Mouse (Mus musculus) CH12.LX (cell line): ENCODE measurements around the gene 4930590J08Rik. TPM values are rescaled to one million over a fixed set of nuclear protein-coding genes. Genes with fewer than 3 reads are reported as not detected.

Experiments
- DNase-seq: peaks from one replicate; pipeline ENCODE4 v3.0.0-alpha.2; 2013; ENCODE audit errors: extremely low read depth
- H3K27ac ChIP-seq: 2 replicates; pipeline ENCODE4 v1.5.1; 2012; ENCODE audit warnings: low read depth, mild to moderate bottlenecking, control low read depth, moderate library complexity; ENCODE audit not compliant: insufficient read depth
- H3K27me3 ChIP-seq: replicated peaks from 2 replicates; pipeline ENCODE3; 2012; ENCODE audit warnings: inconsistent platforms
- H3K36me3 ChIP-seq, 2 experiments: replicated peaks in 1 of 2; 2 replicates each; pipeline versions ENCODE3 to v1.6.1; 2012; ENCODE audit warnings: inconsistent platforms in 1 of 2, low read length in 1 of 2, mild to moderate bottlenecking in 1 of 2, mixed read lengths in 1 of 2, moderate library complexity in 1 of 2; ENCODE audit not compliant: control insufficient read depth in 1 of 2, insufficient read depth in 1 of 2
- H3K4me1 ChIP-seq, 2 experiments: 2 replicates each; pipeline ENCODE4 v1.6.1; 2012; ENCODE audit warnings: inconsistent platforms in 1 of 2, moderate library complexity in 1 of 2; ENCODE audit not compliant: insufficient read depth in 2 of 2, control insufficient read depth in 1 of 2
- H3K4me2 ChIP-seq: 2 replicates; pipeline ENCODE4 v1.6.1; 2012; ENCODE audit warnings: low read depth, mild to moderate bottlenecking, control low read depth; ENCODE audit not compliant: poor library complexity, insufficient read depth, severe bottlenecking
- H3K4me3 ChIP-seq, 3 experiments: fragments of 150-350 bp in 1 of 3; sonication (generic) in 1 of 3; replicated peaks in 1 of 3; 2 replicates each; pipeline versions ENCODE3 to v1.5.1; 2011 to 2012; ENCODE audit warnings: low read depth in 2 of 3, low read length in 2 of 3, mild to moderate bottlenecking in 2 of 3, moderate library complexity in 2 of 3, control low read depth in 1 of 3, improper control_type of control experiment in 1 of 3, inconsistent platforms in 1 of 3, mixed read lengths in 1 of 3; ENCODE audit not compliant: poor library complexity in 1 of 3
- H3K79me2 ChIP-seq: replicated peaks from 2 replicates; pipeline ENCODE4 v1.6.1; 2012; ENCODE audit warnings: mild to moderate bottlenecking, moderate library complexity; ENCODE audit not compliant: control insufficient read depth, poor library complexity, insufficient read depth, severe bottlenecking; ENCODE audit errors: extremely low read depth
- H3K9ac ChIP-seq: 2 replicates; pipeline ENCODE4 v1.6.1; 2012; ENCODE audit warnings: low read depth, mild to moderate bottlenecking, control low read depth, moderate library complexity; ENCODE audit not compliant: insufficient read depth
- H3K9me3 ChIP-seq: replicated peaks from 2 replicates; pipeline ENCODE3; 2012; ENCODE audit warnings: low read length, inconsistent platforms, mixed read lengths
- CHD1 ChIP-seq: IDR thresholded peaks from 2 replicates; pipeline ENCODE4 v1.6.1; 2012; ENCODE audit warnings: low read depth, low read length, improper control_type of control experiment, inconsistent platforms
- CHD2 ChIP-seq: IDR thresholded peaks from 2 replicates; pipeline ENCODE4 v1.6.1; 2011; ENCODE audit warnings: low read length, improper control_type of control experiment
- ELF1 ChIP-seq: IDR thresholded peaks from 2 replicates; pipeline ENCODE4 v1.6.1; 2014; ENCODE audit warnings: low read depth, mild to moderate bottlenecking, inconsistent platforms, low read length, improper control_type of control experiment
- ETS1 ChIP-seq: conservative IDR thresholded peaks from 2 replicates; pipeline ENCODE4 v1.6.1; 2012; ENCODE audit warnings: low read depth, mild to moderate bottlenecking, inconsistent platforms, low read length, improper control_type of control experiment, moderate library complexity
- GABPA ChIP-seq: IDR thresholded peaks from 2 replicates; pipeline ENCODE4 v1.6.1; 2012; ENCODE audit warnings: low read depth, low read length, improper control_type of control experiment, inconsistent platforms; ENCODE audit not compliant: insufficient replicate concordance
- JUN ChIP-seq: IDR thresholded peaks from 2 replicates; pipeline ENCODE4 v1.6.1; 2011; ENCODE audit warnings: low read depth, mild to moderate bottlenecking, low read length, improper control_type of control experiment, moderate library complexity; ENCODE audit not compliant: insufficient read depth
- JUND ChIP-seq: conservative IDR thresholded peaks from 2 replicates; pipeline ENCODE4 v1.6.1; 2011; ENCODE audit warnings: low read depth, low read length, improper control_type of control experiment
- KAT2A ChIP-seq: IDR thresholded peaks from 2 replicates; pipeline ENCODE4 v1.6.1; 2012; ENCODE audit warnings: low read length, improper control_type of control experiment, inconsistent platforms; ENCODE audit not compliant: insufficient replicate concordance
- MAFK ChIP-seq: IDR thresholded peaks from 2 replicates; pipeline ENCODE4 v1.6.1; 2011; ENCODE audit warnings: low read length, improper control_type of control experiment; ENCODE audit not compliant: insufficient replicate concordance
- NELFE ChIP-seq: IDR thresholded peaks from 2 replicates; pipeline ENCODE4 v1.6.1; 2011; ENCODE audit warnings: low read depth, low read length, improper control_type of control experiment
- NRF1 ChIP-seq: IDR thresholded peaks from 2 replicates; pipeline ENCODE4 v1.6.1; 2014; ENCODE audit warnings: low read depth, mild to moderate bottlenecking, inconsistent platforms, low read length, improper control_type of control experiment, moderate library complexity
- PAX5 ChIP-seq: IDR thresholded peaks from 2 replicates; pipeline ENCODE4 v1.6.1; 2012; ENCODE audit warnings: low read length, inconsistent platforms, mixed read lengths
- POLR2A ChIP-seq: IDR thresholded peaks from 2 replicates; pipeline ENCODE4 v1.6.1; 2011; ENCODE audit warnings: low read depth, mild to moderate bottlenecking, improper control_type of control experiment, low read length
- POLR2AphosphoS2 ChIP-seq: IDR thresholded peaks from 2 replicates; pipeline ENCODE4 v1.6.1; 2011; ENCODE audit warnings: low read depth, low read length, improper control_type of control experiment
- RCOR1 ChIP-seq: conservative IDR thresholded peaks from 2 replicates; pipeline ENCODE4 v1.6.1; 2012; ENCODE audit warnings: low read depth, mild to moderate bottlenecking, inconsistent platforms, low read length, improper control_type of control experiment
- TBP ChIP-seq: conservative IDR thresholded peaks from 2 replicates; pipeline ENCODE4 v1.6.1; 2011; ENCODE audit warnings: low read depth, low read length, improper control_type of control experiment
- TCF12 ChIP-seq: IDR thresholded peaks from 2 replicates; pipeline ENCODE4 v1.6.1; 2014; ENCODE audit warnings: low read depth, mild to moderate bottlenecking, inconsistent platforms, low read length, improper control_type of control experiment
- UBTF ChIP-seq: IDR thresholded peaks from 2 replicates; pipeline ENCODE4 v1.6.1; 2012; ENCODE audit warnings: low read depth, mild to moderate bottlenecking, inconsistent platforms, low read length, improper control_type of control experiment, moderate library complexity
- USF1 ChIP-seq: IDR thresholded peaks from 2 replicates; pipeline ENCODE4 v1.6.1; 2014; ENCODE audit warnings: low read depth, mild to moderate bottlenecking, inconsistent platforms, low read length, improper control_type of control experiment
- USF2 ChIP-seq: conservative IDR thresholded peaks from 2 replicates; pipeline ENCODE4 v1.6.1; 2011; ENCODE audit warnings: low read depth, low read length, improper control_type of control experiment
- ZMIZ1 ChIP-seq: IDR thresholded peaks from 2 replicates; pipeline ENCODE4 v1.6.1; 2012; ENCODE audit warnings: low read depth, mild to moderate bottlenecking, inconsistent platforms, low read length, improper control_type of control experiment
- ZNF384 ChIP-seq: IDR thresholded peaks from 2 replicates; pipeline ENCODE4 v1.6.1; 2012; ENCODE audit warnings: low read depth, low read length, improper control_type of control experiment, inconsistent platforms
- dilution Hi-C: fragments of 300-500 bp; cut with MboI; formaldehyde crosslinking; loops from 2 replicates; pipeline ENCODE4 v1.14.3; 2020; ENCODE audit warnings: low sequenced_read_pairs; ENCODE audit not compliant: extremely low pct_unique_long_range_greater_than_20kb, extremely low pct_ligation_motif_present
- in situ Hi-C: fragments of 300-500 bp; cut with MboI; formaldehyde crosslinking; loops from 3 replicates; pipeline ENCODE4 v1.14.3; 2019; ENCODE audit warnings: low sequenced_read_pairs, low pct_ligation_motif_present, low pct_unique_long_range_greater_than_20kb, mixed read lengths
- polyA plus RNA-seq: library from polyadenylated mRNA; unstranded; fragments of >175 nt; gene quantifications from 2 replicates; pipeline ENCODE4 v1.2.1, GENCODE M21; 2012; ENCODE audit warnings: low read depth; ENCODE audit not compliant: insufficient read length
- total RNA-seq, 2 experiments: library from RNA; depleted of rRNA; stranded (reverse); fragments of 300-350 nt in 1 of 2; fragments of >200 nt in 1 of 2; gene quantifications; 2 replicates each; pipeline ENCODE4 v1.2.3; 2012 to 2014

The 4930590J08Rik gene
- total and polyA plus RNA-seq, 3 experiments: 0.30 to 0.69 (median 0.34) TPM

DNA sequence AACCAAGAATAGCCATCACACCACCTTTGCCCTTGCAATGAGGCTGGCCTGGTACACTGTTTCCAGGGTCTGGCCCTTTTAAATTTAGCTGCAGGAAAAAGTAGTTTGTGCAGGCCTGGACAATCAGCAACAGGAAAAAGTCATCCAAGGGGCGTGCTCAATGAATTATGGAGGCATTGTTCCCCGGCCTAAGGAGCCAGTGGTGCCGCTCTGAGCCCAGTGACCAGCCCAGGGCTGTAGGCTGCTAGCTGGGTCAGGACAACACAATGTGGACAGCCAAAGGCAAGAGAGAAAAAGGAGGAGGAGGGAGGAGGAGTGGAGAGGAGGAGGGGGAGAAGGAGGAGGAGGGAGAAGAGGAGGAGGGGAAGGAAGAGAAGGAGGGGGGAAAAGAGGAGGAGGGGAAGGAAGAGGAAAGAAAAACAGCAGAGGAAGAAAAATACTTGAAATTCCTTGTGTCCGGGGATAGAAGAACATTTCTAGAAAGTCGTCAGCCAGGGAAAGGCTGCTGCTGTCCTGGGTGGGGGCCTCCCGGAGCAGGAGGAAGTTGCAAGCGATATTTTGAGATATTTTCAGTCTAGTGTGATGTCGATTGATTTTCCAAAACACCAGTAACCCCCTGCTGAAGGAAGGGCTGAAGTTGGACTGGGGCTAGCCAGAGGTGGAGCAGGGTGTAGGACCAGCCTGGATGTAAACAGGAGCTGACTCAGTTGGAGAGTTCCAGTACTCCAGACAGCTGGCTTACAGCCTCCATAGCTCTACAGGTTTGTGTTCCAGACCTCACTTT, 57.6 kb downstream of the 4930590J08Rik start:
- H3K79me2 ChIP-seq: no peaks in the 10 kb centered on the region
- no peak overlapping the region for H3K4me3 ChIP-seq
- no peak for DNase-seq
- 0 out of 4 replicates have a peak, but pooled peaks cover 0 to 3% of the 10 kb centered on the region in 2 experiments for H3K4me1 ChIP-seq
- dilution Hi-C loops (no loop called here), in situ Hi-C loops (no loop called here)
- no peak overlapping the region for H3K27ac ChIP-seq
- H3K27me3 ChIP-seq: peaks cover 40% of the 10 kb centered on the region
- no peak overlapping the region for H3K9ac ChIP-seq
- H3K36me3 ChIP-seq: no peaks in the 10 kb centered on the region
- no peak overlapping the region for H3K4me2 ChIP-seq
- TF ChIP-seq PAX5: no peak
- TF ChIP-seq JUN: no peak
- no peak for TF ChIP-seq ELF1
- TF ChIP-seq USF1: no peak
- H3K9me3 ChIP-seq: no peaks in the 10 kb centered on the region

GRCm38 (mm10) chr6:91963429-91963828, 60.8 kb downstream of the 4930590J08Rik start:
- in situ Hi-C loops (no loop called here), dilution Hi-C loops (no loop called here)
- no peaks in the 10 kb centered on the region for H3K36me3 ChIP-seq
- H3K4me2 ChIP-seq: no peak overlapping the region
- H3K27me3 ChIP-seq: peaks cover 51% of the 10 kb centered on the region
- H3K79me2 ChIP-seq: no peaks in the 10 kb centered on the region
- TF ChIP-seq ZNF384 (no peak), ETS1 (no peak), USF2 (no peak), USF1 (no peak), CHD1 (no peak), ZMIZ1 (no peak), KAT2A (no peak), TCF12 (no peak), POLR2AphosphoS2 (no peak), TBP (no peak), CHD2 (no peak), NRF1 (no peak), NELFE (no peak), RCOR1 (no peak), GABPA (no peak), UBTF (no peak), JUND (no peak), POLR2A (no peak), JUN (no peak), MAFK (no peak)
- no peak overlapping the region for H3K4me3 ChIP-seq
- no peak overlapping the region for H3K9ac ChIP-seq
- 0 out of 4 replicates have a peak, but pooled peaks cover 0 to 3% of the 10 kb centered on the region in 2 experiments for H3K4me1 ChIP-seq
- DNase-seq: no peak
- H3K9me3 ChIP-seq: no peaks in the 10 kb centered on the region
- H3K27ac ChIP-seq: no peak overlapping the region
